Mouse (Mus musculus) liver, embryonic 18 days (tissue): Measurements from ENCODE around the gene Gper1. TPM values are rescaled to one million over a fixed set of nuclear protein-coding genes. Genes with fewer than 3 reads are reported as not detected.

Experiments used
- polyA plus RNA-seq: library from polyadenylated mRNA; depleted of rRNA; stranded (reverse); fragments of >200 nt; gene quantifications from 2 replicates; pipeline ENCODE4 v1.2.3, GENCODE M21; 2012; rRNA removed

Gper1 gene
- polyA plus RNA-seq: 0.03 and 0.05 TPM in 2 replicates

GRCm38 (mm10) chr5:139423026-139423865 is at the start of gene Gper1:
Gene Gper1, plus strand, starts transcription at chr5:139423151.

GRCm38 (mm10) chr5:139377468-139378270 is 45.3 kb upstream of the Gper1 start, which contains the start of gene Gpr146:
Gene Gpr146, plus strand, starts transcription at chr5:139377697.

GRCm38 (mm10) chr5:139404801-139405401 is 18.1 kb upstream of the Gper1 start, which contains the start of gene C130050O18Rik:
Gene C130050O18Rik, plus strand, starts transcription at chr5:139405280.

GRCm38 (mm10) chr5:139460384-139461067 is 37.6 kb downstream of the Gper1 start, which contains the start of gene 3110082I17Rik:
Gene 3110082I17Rik, minus strand, starts transcription at chr5:139460527.

Other genes with a start within 250 kb of the Gper1 start
- 11.4 and 12.7 TPM in 2 replicates for gene Sun1, start 222.5 kb upstream of the Gper1 start, polyA plus RNA-seq
- 45.1 and 47.9 TPM in 2 replicates for gene Get4, start 170.8 kb upstream of the Gper1 start, polyA plus RNA-seq
- 3.9 and 4.5 TPM in 2 replicates for gene Adap1, start 97.5 kb upstream of the Gper1 start, polyA plus RNA-seq
- 20.8 and 24.3 TPM in 2 replicates for gene Cox19, start 71.7 kb upstream of the Gper1 start, polyA plus RNA-seq
- not detected in 2 replicates for gene Cyp2w1, start 70.5 kb upstream of the Gper1 start, polyA plus RNA-seq
- 13.6 and 18.2 TPM in 2 replicates for gene Gpr146, start 45.5 kb upstream of the Gper1 start, polyA plus RNA-seq
- gene C130050O18Rik, start 17.9 kb upstream of the Gper1 start, polyA plus RNA-seq: 1.8 and 1.9 TPM in 2 replicates
- 11.0 and 14.6 TPM in 2 replicates for gene 3110082I17Rik, start 37.4 kb downstream of the Gper1 start, polyA plus RNA-seq
- 3.1 and 3.2 TPM in 2 replicates for gene Zfand2a, start 61.4 kb downstream of the Gper1 start, polyA plus RNA-seq
- not detected in 2 replicates for gene Uncx, start 120.3 kb downstream of the Gper1 start, polyA plus RNA-seq